Mouse (Mus musculus): ENCODE data around the gene Axl. TPM values are rescaled to one million over a fixed set of nuclear protein-coding genes. Genes with fewer than 3 reads are reported as not detected.

Gene Axl
- polyA plus RNA-seq (2012; ENCODE audit: insufficient read depth, low replicate concordance) = 7.4 and 18.0 TPM in 2 replicates

DNA sequence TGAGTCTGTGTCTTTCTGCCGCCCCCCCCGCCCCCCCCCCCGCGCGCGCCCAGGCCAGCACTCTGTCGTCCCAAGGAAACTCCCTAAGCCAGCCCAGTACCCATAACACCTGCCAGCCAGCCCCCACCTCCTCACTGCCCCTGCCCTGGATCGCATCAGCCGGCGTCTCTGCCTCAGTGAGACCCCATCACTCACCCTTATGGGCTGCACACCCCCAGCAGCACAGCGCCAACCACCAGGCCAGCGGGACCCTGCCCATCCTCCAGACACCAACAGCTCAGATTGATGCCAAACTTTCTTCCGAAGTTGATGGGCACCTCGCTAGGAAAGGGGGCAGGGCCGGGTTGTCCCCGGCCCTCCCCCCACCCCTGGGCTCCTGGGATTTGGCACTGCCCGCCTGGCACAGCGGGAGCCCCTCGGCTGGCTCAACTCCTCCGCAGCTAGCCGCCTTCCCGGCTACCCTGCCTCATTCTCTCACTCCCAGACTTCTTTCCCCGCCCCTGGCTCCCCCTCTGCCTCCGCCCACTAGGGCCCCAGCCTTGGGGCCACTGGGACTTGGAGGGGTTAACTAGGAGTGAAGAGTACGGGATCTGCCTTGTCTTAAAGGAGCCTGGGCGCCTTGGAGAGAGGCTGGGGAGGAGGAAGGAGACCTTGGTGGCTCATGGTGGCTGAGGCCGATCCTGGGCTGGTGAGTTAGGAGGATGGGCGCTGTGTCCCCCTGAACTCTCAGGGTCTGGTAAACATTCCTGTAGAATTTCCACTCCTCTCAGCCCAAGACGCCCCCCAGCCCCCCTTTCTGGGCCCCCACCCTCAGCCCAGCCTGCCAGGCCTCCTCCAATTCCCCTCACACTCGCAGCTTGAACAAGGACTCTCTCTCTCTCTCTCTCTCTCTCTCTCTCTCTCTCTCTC is at the start of gene Axl:
Axl (minus strand) TSS at position 486 of the 909 bp plus-strand sequence.
- Histone ChIP-seq H3K27me3 (replicated peaks) (peaks cover 57% of the 10 kb centered on the region), H3K4me1 (peaks cover 58% of the 10 kb centered on the region), H3K36me3 (replicated peaks; ENCODE audit: low read length) (no peaks in the 10 kb centered on the region), H3K4me3 (replicated peaks) (peak within 1 kb of the TSS; percentile 85), H3K9me3 (no peaks in the 10 kb centered on the region)
- no peak for TF ChIP-seq GATA1 (IDR thresholded peaks at IDR 0.05; ENCODE audit: borderline replicate concordance, low read length)
- no peak for TF ChIP-seq FLI1 (IDR thresholded peaks at IDR 0.05; ENCODE audit: low read length)

DNA sequence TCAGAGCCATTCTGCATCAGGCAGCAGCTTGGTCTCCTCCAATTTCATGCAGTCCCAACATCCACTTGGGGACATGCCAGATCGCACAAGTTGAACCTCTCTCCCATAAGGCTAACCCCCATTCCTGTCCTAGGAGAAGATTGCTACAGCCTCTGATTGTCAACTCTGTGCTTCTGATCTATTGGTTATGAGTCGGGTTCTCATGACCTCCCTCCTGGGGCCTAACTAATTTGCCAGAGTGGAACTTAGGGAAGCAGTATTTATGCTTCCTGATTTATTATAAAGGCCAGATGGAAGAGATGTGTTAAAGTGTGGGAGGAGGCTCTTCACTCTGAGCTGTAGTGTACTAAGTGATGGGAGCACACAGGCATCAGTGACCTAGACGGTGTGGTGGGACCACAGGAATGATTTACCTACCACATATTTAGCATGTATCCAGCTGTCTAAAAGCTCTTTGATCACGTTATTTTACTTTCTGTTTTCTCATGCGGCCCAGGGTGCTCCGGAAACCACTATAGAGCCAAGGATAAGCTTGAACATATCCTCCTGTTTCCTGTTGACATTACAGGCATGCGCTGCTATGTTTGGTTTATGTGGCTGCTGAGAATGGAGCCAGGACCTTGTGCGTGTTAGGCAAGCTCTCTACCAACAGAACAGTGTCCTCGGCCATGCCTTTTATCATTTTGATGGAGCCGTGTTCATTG is 46.8 kb upstream of the Axl start:
- TF ChIP-seq GATA1 (IDR thresholded peaks at IDR 0.05; ENCODE audit: borderline replicate concordance, low read length) = no peak
- Histone ChIP-seq H3K4me1 (peaks cover 12% of the 10 kb centered on the region), H3K4me3 (replicated peaks) (peak overlapping the region; percentile 42), H3K27me3 (replicated peaks) (peaks cover 7% of the 10 kb centered on the region), H3K9me3 (peaks cover 8% of the 10 kb centered on the region), H3K36me3 (replicated peaks; ENCODE audit: low read length) (no peaks in the 10 kb centered on the region)

DNA sequence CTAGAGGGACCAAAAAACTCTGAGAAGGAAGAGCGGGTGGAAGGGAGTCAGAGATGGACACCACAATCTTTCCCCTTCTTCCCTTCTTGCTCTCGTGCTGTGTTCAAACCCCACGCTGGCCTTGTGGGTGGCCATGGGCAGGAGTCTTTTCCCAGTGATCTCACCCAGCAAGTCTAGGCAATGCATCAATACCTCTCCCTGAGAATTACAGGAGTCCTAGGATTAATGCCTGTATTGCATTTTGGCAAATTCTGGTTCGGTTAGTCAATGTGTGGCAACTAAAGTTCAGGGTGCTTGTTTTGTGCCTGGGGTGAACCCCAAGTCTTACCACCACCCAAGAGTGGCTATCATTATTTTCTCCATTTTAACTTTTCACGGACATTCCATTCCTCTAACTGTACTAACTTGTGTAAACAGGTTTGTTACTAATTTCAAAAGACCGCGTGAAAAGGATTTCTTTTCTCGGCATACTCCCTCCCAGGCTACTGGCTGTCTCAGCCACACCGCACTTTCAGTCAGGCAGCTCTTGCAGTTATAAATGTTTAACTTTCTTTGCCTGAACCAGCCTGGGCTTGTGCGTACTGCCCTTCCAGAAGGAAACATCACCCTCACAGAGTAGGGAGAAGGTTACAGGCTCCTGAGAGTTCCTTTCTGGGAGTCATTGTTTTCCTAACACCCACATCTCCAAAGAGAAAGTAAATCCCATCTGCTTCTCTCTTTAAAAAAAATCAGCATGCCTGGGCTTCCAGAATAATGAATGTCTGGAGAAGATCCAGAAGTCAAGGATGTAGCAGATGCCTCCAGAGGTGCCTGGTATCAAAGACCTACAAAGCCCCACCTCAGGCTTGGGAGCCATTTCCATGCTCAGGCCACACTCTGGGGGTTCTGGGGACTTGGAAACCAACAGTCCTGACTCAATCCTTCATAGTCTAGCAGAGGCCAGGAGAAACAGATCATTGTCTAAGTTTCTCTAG is 43.3 kb upstream of the Axl start:
- H3K9me3 ChIP-seq = no peaks in the 10 kb centered on the region
- peaks cover 4% of the 10 kb centered on the region for H3K27me3 ChIP-seq (replicated peaks)
- peaks cover 27% of the 10 kb centered on the region for H3K4me1 ChIP-seq
- no peak overlapping the region for H3K4me3 ChIP-seq (replicated peaks)
- TF ChIP-seq FLI1 (IDR thresholded peaks at IDR 0.05; ENCODE audit: low read length) (no peak), GATA1 (IDR thresholded peaks at IDR 0.05; ENCODE audit: borderline replicate concordance, low read length) (no peak)
- no peaks in the 10 kb centered on the region for H3K36me3 ChIP-seq (replicated peaks; ENCODE audit: low read length)

DNA sequence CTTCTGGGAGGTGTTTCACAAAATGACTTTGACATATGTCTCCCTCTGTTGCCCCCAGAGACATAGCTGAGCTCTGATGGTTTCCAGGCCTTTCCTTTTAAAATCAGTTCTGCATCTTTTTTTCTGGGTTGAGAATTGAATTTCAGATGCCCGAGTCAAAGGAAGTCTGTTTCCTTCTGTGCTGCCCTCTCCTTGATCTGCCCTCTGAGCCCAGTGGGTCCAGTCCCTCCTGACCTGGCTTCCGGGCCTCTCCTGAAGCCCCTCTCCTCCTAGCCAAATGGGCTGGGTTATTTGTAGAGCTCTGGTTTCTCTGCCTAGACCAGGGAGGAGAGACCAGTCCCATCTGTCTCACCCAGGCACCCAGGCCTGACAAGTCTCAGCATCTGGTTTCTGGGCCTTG is 41.7 kb upstream of the Axl start:
- H3K4me1 ChIP-seq = peaks cover 22% of the 10 kb centered on the region

DNA sequence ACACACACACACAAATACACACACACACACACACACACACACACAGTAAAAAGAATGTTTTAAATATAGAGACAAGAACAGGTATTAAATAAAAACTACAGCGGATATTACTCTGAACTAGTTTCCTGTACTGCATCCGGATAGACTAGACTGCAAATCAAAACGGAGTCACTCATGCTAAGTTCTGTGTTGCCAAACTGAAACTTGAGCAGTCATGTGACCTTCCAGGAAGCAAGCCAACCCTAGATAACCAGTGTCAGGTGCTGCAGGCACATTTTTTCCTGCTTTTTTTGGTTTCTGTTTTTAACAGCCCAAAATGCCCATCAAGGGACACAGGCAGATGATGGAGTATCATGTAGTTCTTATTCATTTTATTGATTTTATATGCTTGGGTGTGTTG is 38.7 kb upstream of the Axl start:
- Histone ChIP-seq H3K27me3 (replicated peaks) (peaks cover 5% of the 10 kb centered on the region), H3K4me1 (peaks cover 18% of the 10 kb centered on the region), H3K4me3 (replicated peaks) (peak overlapping the region; percentile 65), H3K9me3 (no peaks in the 10 kb centered on the region), H3K36me3 (replicated peaks; ENCODE audit: low read length) (no peaks in the 10 kb centered on the region)
- no peak for TF ChIP-seq FLI1 (IDR thresholded peaks at IDR 0.05; ENCODE audit: low read length)
- no peak for TF ChIP-seq GATA1 (IDR thresholded peaks at IDR 0.05; ENCODE audit: borderline replicate concordance, low read length)

More for the DNA sequence above, 41.7 kb upstream of the Axl start:
- H3K4me3 ChIP-seq (replicated peaks) = no peak overlapping the region
- H3K27me3 ChIP-seq (replicated peaks) = peaks cover 5% of the 10 kb centered on the region
- TF ChIP-seq FLI1 (IDR thresholded peaks at IDR 0.05; ENCODE audit: low read length) (no peak), GATA1 (IDR thresholded peaks at IDR 0.05; ENCODE audit: borderline replicate concordance, low read length) (no peak)
- no peaks in the 10 kb centered on the region for H3K9me3 ChIP-seq
- H3K36me3 ChIP-seq (replicated peaks; ENCODE audit: low read length) = no peaks in the 10 kb centered on the region

DNA sequence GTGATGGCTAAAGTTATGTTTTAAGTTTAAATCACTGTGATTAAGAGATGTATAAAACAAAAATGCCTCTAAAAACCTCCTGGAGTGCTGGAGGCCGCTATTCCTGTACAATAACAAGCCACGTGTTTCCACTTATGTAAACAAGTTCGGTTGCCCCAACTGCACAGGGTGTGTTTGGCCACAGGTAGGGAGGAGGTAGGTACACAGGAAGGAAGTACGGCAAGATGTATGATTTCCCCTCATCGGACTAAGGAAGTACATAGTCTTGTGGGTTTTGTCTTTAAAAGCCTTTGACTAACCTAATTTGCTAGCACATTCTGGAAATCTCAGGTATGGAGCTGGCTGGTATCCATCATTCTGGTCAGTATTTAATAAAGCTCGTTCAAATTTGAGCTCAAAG is 37.5 kb upstream of the Axl start:
- peaks cover 7% of the 10 kb centered on the region for H3K27me3 ChIP-seq (replicated peaks)
- peaks cover 18% of the 10 kb centered on the region for H3K4me1 ChIP-seq
- H3K9me3 ChIP-seq = no peaks in the 10 kb centered on the region
- TF ChIP-seq GATA1 (IDR thresholded peaks at IDR 0.05; ENCODE audit: borderline replicate concordance, low read length) (no peak), FLI1 (IDR thresholded peaks at IDR 0.05; ENCODE audit: low read length) (no peak)
- no peak overlapping the region for H3K4me3 ChIP-seq (replicated peaks)
- no peaks in the 10 kb centered on the region for H3K36me3 ChIP-seq (replicated peaks; ENCODE audit: low read length)

DNA sequence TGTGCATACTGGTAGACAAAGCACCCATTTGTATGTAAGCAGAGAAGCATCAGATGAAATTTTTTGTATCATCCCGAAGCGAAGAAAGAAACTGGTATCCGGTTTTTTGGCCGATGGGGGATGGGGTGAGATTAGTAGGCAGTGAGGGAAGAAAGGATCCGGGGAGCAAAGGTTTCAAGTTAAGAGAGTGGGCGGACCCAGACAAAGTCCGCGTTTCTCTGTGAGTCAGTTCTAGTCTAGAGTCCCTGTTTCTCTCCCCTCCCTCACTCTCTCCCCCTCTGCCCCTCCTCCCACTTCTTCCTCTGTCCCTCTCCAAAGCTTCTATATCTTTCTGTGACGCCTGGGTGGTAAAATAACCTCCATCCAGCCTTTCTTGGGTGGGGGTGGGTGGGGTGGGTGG is 36.5 kb upstream of the Axl start:
- Histone ChIP-seq H3K9me3 (no peaks in the 10 kb centered on the region), H3K36me3 (replicated peaks; ENCODE audit: low read length) (no peaks in the 10 kb centered on the region), H3K4me3 (replicated peaks) (no peak overlapping the region), H3K27me3 (replicated peaks) (peaks cover 8% of the 10 kb centered on the region), H3K4me1 (peaks cover 18% of the 10 kb centered on the region)
- TF ChIP-seq GATA1 (IDR thresholded peaks at IDR 0.05; ENCODE audit: borderline replicate concordance, low read length) (no peak), FLI1 (IDR thresholded peaks at IDR 0.05; ENCODE audit: low read length) (no peak)

DNA sequence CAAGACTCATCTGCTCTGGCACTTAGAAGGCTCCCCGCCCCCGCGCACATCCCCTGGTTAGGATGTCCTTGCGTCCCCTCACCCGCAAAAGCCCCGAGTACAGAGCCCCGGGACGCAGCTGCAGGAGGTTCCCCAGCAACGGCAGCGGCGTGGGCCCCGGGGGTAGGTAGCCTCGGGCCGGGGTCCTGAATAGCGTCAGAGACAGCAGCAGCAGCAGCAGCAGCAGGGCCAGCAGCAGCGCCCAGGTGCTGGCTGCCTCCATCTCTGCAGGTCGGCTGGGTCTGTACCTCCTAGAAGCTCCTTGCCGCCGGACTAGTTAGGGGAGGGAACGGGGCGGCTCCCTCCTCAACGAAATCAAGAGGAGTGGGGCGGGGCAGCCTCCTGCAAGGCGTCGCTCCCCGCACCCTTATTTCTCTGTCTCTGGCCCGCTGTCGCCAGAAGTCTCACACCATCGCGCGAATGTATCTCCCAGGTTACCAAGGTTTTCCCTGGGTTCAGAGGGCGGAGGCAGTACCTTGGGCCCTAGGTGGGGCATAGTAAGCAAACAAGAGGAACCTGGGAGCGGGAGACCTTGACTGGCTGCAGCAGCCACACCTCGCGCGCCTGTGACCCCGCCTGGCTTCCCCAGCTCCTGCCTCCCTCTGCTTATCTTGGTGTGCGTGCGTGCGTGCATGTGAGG is 27.9 kb upstream of the Axl start, which contains the start of gene Cyp2s1:
Cyp2s1 (minus strand) TSS at position 673 of the 679 bp plus-strand sequence.
- Histone ChIP-seq H3K27me3 (replicated peaks) (peaks cover 67% of the 10 kb centered on the region), H3K4me1 (peaks cover 22% of the 10 kb centered on the region), H3K36me3 (replicated peaks; ENCODE audit: low read length) (no peaks in the 10 kb centered on the region), H3K9me3 (no peaks in the 10 kb centered on the region), H3K4me3 (replicated peaks) (peak within 1 kb of the TSS; percentile 75)
- TF ChIP-seq FLI1 (IDR thresholded peaks at IDR 0.05; ENCODE audit: low read length) = no peak

DNA sequence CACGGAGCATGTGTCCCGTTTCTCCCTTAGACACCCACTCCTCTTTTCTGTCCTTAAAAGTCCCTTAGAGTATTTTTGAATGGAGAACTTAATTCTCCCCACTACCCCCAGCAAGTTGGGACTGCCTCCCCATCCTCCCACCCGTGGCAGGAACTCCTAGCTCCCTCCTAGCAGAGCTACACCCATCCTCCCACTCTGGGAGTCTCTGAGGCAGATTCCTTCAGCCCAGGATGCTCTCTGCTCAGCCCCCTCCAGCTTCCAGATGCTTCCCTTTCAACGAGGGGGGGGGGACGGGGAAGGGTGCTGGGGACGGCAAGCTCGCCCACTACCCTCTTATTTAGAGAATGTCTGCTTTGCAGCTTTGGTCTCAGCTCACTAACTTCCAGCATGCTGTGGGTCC is 27.1 kb upstream of the Axl start:
- no peaks in the 10 kb centered on the region for H3K9me3 ChIP-seq

More for the DNA sequence above, 27.1 kb upstream of the Axl start:
- peaks cover 66% of the 10 kb centered on the region for H3K27me3 ChIP-seq (replicated peaks)
- no peak for TF ChIP-seq GATA1 (IDR thresholded peaks at IDR 0.05; ENCODE audit: borderline replicate concordance, low read length)
- no peak for TF ChIP-seq FLI1 (IDR thresholded peaks at IDR 0.05; ENCODE audit: low read length)
- no peaks in the 10 kb centered on the region for H3K36me3 ChIP-seq (replicated peaks; ENCODE audit: low read length)
- H3K4me3 ChIP-seq (replicated peaks) = no peak overlapping the region
- H3K4me1 ChIP-seq = peaks cover 22% of the 10 kb centered on the region
